Mouse (Mus musculus) gastrocnemius, adult 8-10 months (tissue): ENCODE data around the gene Fam47e. TPM values are rescaled to one million over a fixed set of nuclear protein-coding genes. Genes with fewer than 3 reads are reported as not detected.

Source experiments
- DNase-seq, 2 experiments: peaks; one replicate each; pipeline ENCODE4 v3.0.0; 2022; ENCODE audit warnings: low spot score in 2 of 2
- total RNA-seq, 4 experiments: library from RNA; stranded (reverse); gene quantifications; 2 replicates each; pipeline ENCODE4 v1.2.4; 2022

The Fam47e gene
- total RNA-seq, 4 experiments from 2014 or later: not detected

GRCm38 (mm10) chr5:92602691-92603690 is 48.1 kb downstream of the Fam47e start, which contains the start of gene Stbd1:
Gene Stbd1 (plus strand): TSS chr5:92603041.
- peak; percentile 13 to 47 for DNase-seq

GRCm38 (mm10) chr5:92604452-92605247 is 49.8 kb downstream of the Fam47e start:
- peak in 1 of 2 experiments; percentile 10 for DNase-seq

GRCm38 (mm10) chr5:92607492-92608229 is 52.8 kb downstream of the Fam47e start:
- no peak for DNase-seq

GRCm38 (mm10) chr5:92612756-92613155 is 57.9 kb downstream of the Fam47e start:
- no peak for DNase-seq

GRCm38 (mm10) chr5:92621883-92622282 is 67.0 kb downstream of the Fam47e start:
- no peak for DNase-seq

GRCm38 (mm10) chr5:92627896-92628295 is 73.0 kb downstream of the Fam47e start:
- DNase-seq: peak; percentile 16 to 36

- no peak for DNase-seq
Observed at GRCm38 (mm10) chr5:92633526-92633925, 78.7 kb downstream of the Fam47e start.

GRCm38 (mm10) chr5:92634916-92635315 is 80.0 kb downstream of the Fam47e start:
- DNase-seq: no peak

GRCm38 (mm10) chr5:92635891-92636290 is 81.0 kb downstream of the Fam47e start:
- no peak for DNase-seq

- no peak for DNase-seq
Observed at GRCm38 (mm10) chr5:92640861-92641260, 86.0 kb downstream of the Fam47e start.

Other genes starting within 250 kb of the Fam47e start
- 10 to 100 TPM; 15.4 to 21.1 (median 18.4) TPM for gene Sdad1, start 244.6 kb upstream of the Fam47e start, total RNA-seq
- gene Cxcl9, start 227.0 kb upstream of the Fam47e start, total RNA-seq: under 1 TPM in 2 of 4 experiments, not detected in 2; 0.15 to 0.47 TPM
- 100 to 1,000 TPM; 404 to 480 (median 430) TPM for gene Art3, start 223.2 kb upstream of the Fam47e start, total RNA-seq
- gene Cxcl10, start 206.2 kb upstream of the Fam47e start, total RNA-seq: under 1 TPM in 1 of 4 experiments, not detected in 3; 0.46 TPM
- gene Nup54, start 119.8 kb upstream of the Fam47e start, total RNA-seq: 10 to 100 TPM in 3 of 4 experiments, 1 to 10 TPM in 1; 9.5 to 13.5 (median 10.8) TPM
- gene Scarb2, start 48.2 kb upstream of the Fam47e start, total RNA-seq: 10 to 100 TPM; 72.4 to 89.7 (median 80.3) TPM
- 10 to 100 TPM; 35.7 to 80.7 (median 50.1) TPM for gene Stbd1, start 48.0 kb downstream of the Fam47e start, total RNA-seq
- gene Ccdc158, start 120.2 kb downstream of the Fam47e start, total RNA-seq: 1 to 10 TPM in 2 of 4 experiments, under 1 TPM in 2; 0.43 to 1.4 (median 0.86) TPM
- 1 to 10 TPM in 1 of 4 experiments, under 1 TPM in 3; 0.29 to 1.0 (median 0.81) TPM for gene Shroom3, start 128.4 kb downstream of the Fam47e start, total RNA-seq